Mouse (Mus musculus) frontal cortex, postnatal 10 days (tissue): Measurements from ENCODE around the gene Mcoln1.

Experiments used
- DNase-seq, 2 experiments: peaks; one replicate each; pipeline ENCODE4 v3.0.0; 2022; ENCODE audit warnings: low spot score in 2 of 2, mixed read lengths in 1 of 2

The Mcoln1 gene

GRCm38 (mm10) chr8:3500235-3501090 lies at the start of gene Mcoln1:
Gene Mcoln1, plus strand, starts transcription at chr8:3500457.
- DNase-seq: peak; percentile 97 to 98

- DNase-seq: no peak
Measured at GRCm38 (mm10) chr8:3450670-3451069, 49.6 kb upstream of the Mcoln1 start.

DNA sequence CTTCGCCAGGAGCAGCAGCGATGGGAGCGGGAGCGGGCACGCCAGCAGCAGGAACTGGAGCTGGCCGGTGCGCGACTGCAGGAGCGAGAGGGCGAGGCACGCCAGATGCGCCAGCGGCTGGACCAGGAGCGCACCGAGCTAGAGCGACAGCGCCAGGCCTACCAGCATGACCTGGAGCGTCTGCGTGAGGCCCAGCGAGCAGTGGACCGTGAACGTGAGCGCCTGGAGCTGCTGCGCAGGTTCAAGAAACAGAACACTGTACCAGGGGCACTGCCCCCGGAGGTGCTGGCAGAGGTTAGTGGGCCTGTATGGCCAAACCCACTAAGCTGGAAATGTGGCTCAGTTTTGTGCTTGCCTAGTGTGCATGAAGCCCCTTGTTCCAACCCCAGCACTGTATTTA lies 48.3 kb upstream of the Mcoln1 start:
- DNase-seq: no peak

- no peak for DNase-seq
Measured at GRCm38 (mm10) chr8:3463248-3463647, 37.0 kb upstream of the Mcoln1 start.

DNA sequence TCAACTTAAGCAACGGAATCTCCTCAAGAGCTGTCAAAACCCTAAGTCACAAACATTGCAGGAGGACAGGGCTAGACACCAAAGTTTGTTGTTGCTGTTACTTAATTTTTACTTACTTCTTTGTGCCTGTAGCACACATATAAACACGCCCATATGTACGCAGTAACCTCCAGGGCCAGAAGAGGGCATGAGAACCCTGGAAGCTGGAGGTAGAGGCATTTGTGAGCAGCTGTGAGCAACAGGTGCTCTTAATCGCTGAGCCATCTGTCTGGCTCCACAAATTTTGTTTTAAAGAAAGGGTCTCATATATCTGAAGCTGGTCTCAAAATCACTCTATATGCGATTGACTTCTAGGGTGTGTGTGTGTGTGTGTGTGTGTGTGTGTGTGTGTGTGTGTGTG lies 35.9 kb upstream of the Mcoln1 start:
- no peak for DNase-seq

GRCm38 (mm10) chr8:3467006-3467885 lies 33.0 kb upstream of the Mcoln1 start, which contains the start of gene Pex11g:
Gene Pex11g, minus strand, starts transcription at chr8:3467680.
- DNase-seq: peak; percentile 85 to 89

GRCm38 (mm10) chr8:3467886-3468545 lies 32.2 kb upstream of the Mcoln1 start:
- no peak for DNase-seq

GRCm38 (mm10) chr8:3468838-3469237 lies 31.4 kb upstream of the Mcoln1 start:
- no peak for DNase-seq

DNA sequence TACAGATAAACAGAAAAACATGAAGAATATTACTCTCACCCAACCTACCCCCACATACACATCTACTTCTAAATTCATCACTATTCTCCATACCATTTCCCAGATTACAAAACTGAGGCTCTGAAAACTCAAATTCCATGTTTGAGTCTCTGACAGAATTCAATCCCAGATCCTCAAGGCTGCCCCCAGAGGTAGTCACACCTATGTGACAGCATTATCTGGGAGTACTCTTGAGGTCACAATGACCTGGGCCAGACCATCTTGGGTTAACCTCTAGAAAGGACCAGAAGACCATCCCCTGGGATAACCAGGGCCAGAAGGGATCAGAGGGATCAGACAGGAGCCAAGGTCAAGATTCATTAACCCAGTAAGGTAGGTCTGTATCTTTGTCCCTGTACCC lies 29.7 kb upstream of the Mcoln1 start, which contains the start of gene Tex45:
Gene Tex45 (plus strand): TSS at position 301 of the 400 bp plus-strand sequence.
- no peak for DNase-seq

DNA sequence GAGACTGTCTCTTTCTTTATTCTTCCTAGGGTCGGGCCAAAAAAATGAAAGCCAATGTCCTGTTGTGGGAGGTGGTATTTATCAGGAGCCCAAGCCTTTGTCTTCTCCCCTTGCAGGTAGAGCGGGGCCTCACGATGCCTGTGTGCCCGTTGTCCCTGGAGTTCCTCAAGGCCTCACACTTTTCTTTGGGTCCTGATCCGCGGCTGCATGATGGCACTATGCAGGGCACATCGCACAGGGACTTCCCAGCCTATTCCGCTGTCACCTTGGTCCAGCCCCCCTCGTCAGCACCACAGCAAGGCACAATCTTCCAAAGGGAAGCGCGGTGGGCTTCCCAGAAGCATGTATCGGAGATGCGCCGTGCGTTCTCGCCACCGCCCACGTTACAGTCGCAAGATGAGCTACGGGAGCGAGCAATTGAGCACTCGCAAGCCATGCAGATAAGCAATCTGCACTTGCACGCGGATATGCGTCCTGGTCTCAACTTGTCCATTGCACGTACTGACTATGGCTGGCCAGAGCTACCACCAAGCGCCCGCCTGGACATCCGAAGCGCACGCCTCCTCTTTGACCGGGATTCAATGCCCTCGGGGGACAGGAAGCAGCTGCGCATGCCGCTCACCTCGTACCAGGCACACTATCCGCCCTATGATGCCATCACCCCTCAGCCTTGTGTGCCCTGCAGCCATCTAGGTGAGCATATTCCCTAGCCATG lies 24.4 kb upstream of the Mcoln1 start:
- DNase-seq: no peak

- DNase-seq: no peak
Measured at GRCm38 (mm10) chr8:3480221-3480785, 20.0 kb upstream of the Mcoln1 start.

DNA sequence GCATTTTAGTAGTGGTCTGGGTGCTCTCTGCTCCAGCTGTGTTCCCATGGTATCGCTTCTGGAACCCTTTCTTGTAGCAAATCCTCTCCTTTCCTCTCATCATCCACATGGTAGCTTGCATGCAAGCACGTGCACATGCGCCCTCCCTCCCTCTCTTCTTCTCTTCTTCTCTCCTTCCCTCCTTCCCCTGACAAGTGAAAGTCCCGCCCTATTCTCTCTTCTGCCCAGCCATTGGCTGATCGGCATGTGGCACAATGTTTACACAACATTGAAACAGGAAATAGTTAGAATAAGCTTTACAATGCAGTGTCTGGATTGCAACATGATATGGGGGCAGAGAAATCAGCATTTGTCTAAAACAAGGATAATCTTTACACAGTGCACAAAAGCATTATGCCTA lies 18.7 kb upstream of the Mcoln1 start:
- DNase-seq: no peak

- DNase-seq: no peak
Measured at GRCm38 (mm10) chr8:3482240-3482740, 18.0 kb upstream of the Mcoln1 start.

GRCm38 (mm10) chr8:3483546-3483945 lies 16.7 kb upstream of the Mcoln1 start:
- DNase-seq: no peak

GRCm38 (mm10) chr8:3485192-3485591 lies 15.1 kb upstream of the Mcoln1 start:
- no peak for DNase-seq

DNA sequence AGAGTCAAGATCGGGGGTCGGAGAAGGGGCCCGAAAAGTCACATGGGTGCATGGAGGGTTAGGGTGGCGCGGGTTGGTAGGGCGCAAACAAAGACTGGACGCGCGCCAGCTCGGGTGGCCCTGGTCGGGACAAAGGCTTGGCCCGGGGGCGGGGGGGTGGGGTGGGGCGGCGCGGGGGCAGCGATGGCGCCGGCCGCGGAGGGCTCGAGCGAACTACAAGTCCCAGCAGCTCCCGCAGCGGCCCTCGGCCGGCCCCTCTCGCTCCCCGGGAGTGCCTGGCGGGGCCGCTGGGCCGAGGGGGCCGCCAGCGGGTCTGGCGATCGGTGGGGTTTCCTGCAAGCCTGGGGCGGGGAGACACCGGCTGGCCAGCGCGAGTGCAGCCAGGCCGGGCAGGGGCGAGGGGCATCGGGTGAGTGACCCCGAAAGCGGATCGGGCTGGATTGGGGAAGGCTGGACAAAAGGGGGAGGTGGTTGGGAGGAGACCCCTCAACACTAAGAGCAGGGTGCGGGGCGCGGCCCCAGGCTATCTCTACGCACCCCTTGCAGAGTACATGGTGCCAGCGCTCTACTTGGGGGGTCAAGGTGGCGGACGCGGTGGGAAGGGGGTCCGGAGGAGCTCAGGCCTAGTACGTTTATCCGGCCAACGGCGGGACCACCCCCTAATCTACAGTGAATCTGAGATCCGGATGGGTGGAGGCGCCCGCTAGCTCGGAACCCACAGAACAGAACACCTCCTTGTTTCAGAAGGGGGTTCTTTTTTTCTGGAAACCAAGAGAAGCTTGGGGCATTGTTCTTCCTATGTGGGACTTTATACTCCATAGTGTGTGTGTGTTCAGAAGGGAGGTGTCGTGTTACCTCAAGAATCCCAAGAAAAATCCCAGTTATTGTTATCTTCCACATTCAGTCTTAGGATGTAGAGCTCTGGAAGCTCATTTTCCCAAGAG lies 7.1 kb upstream of the Mcoln1 start, which contains the start of gene Zfp358:
Gene Zfp358 (plus strand): TSS at position 238 of the 944 bp plus-strand sequence.
- DNase-seq: peak; percentile 59 to 76

GRCm38 (mm10) chr8:3493845-3494208 lies 6.4 kb upstream of the Mcoln1 start:
- DNase-seq: no peak

- no peak for DNase-seq
Measured at GRCm38 (mm10) chr8:3495578-3496427, 4.5 kb upstream of the Mcoln1 start.

DNA sequence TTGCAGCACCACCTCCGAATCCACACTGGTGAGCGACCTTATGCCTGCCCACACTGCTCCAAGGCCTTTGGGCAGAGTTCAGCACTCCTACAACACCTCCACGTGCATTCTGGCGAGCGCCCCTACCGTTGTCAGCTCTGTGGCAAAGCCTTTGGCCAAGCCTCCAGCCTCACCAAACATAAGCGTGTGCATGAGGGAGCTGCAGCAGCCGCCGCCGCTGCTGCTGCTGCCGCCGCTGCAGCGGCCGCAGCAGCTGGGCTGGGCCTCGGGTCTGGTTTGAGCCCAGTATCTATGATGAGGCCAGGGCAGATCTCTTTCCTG lies 3.9 kb upstream of the Mcoln1 start:
- no peak for DNase-seq
